Mouse (Mus musculus) gastrocnemius, postnatal 4 days (tissue): ENCODE measurements around the gene Ankrd61. TPM values are rescaled to one million over a fixed set of nuclear protein-coding genes. Genes with fewer than 3 reads are reported as not detected.
A peak's percentile ranks its signal among the peaks of the same experiment; 100 is the strongest.

Experiments
- DNase-seq, 2 experiments: peaks; one replicate each; pipeline ENCODE4 v3.0.0; 2021 to 2022; ENCODE audit warnings: low spot score in 2 of 2, mixed read lengths in 2 of 2
- long read RNA-seq, 2 experiments: library from polyadenylated mRNA; stranded (forward); transcript quantifications; one replicate each; pipeline ENCODE4 v2.0.0; 2021
- total RNA-seq, 2 experiments: library from RNA; stranded (reverse); gene quantifications; 2 replicates each; pipeline ENCODE4 v1.2.3; 2021

Gene Ankrd61
- under 1 TPM; 0.25 to 0.26 TPM for total RNA-seq
- long read RNA-seq, experiment 1, result 0 reads
- long read RNA-seq, experiment 2, result 0 reads

DNA sequence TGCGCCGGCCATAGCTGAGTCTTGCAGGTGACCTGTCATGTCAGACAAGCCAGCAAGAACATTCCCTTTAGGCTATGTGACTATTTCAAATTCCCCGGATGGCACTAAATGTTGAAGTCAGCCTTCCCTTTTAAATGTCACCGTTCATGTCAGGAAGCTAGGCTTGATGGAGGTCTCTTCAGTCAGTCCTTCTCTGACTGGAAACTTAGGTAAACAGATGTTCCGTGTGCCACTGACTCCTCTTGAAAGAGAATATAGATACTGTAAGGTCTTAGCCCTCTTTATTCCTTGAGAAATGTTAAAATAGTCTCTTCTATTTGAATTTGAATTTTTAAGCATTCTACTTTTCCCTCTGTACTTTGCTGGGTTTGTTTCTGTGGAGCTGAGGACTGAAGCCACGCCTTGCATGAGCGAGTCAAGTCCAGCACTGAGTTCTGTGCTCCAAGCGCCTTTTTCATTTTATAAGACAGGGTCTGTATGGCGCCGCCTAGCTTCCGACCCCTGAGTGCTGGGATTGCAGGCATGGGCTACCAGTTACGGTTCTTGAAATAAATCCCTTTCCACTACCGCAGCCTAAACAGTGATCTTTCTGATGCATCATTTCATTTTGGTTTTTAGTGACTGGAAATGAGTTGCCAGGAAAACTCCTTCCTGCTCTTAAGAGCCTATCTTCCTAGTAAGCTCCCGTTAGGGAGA, at the start of gene Ankrd61:
Gene Ankrd61 (minus strand): TSS at position 51 of the 696 bp plus-strand sequence.
- no peak for DNase-seq

DNA sequence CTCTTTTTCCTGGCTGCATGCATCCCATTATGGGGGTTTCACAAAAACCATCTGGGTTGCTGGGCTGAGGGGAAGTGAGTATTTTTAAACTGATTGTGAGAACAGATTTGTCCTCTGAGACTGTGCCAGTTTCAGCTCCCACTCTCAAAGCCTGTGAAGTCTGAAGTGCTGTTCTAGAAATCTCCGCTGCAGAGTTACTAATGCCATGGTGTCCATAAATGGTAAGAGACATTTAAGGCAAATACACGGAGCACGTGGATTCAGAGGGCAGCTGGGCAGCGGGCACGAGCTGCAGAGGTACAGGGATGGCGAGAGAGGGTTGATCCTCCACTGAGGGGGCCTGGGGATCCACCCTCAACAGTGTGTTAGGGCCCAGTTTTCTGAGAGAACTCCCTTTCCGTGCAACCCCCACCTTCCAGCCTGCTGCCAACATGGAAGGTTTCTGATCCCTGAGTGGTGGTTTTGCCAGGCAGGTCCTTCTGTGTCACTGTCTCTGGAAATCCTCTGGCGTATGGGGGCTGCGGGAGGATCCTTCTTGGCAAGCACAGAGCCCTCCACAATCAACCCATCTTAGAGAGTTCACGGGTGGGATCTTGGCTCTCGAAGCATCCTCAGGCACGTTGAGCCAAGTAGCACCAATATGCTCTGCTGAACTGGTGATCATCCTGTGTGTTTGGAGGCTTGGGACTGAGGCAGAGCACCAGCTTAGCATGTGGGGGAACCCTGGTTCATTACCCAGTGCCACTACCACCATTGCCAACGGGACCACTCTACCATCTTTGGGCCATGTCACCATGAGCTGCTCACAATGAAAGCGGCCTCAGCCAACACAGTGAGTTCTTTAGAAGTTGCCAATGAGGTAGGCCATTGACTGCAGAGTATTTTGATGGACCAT, 46.0 kb upstream of the Ankrd61 start:
- DNase-seq, result no peak

DNA sequence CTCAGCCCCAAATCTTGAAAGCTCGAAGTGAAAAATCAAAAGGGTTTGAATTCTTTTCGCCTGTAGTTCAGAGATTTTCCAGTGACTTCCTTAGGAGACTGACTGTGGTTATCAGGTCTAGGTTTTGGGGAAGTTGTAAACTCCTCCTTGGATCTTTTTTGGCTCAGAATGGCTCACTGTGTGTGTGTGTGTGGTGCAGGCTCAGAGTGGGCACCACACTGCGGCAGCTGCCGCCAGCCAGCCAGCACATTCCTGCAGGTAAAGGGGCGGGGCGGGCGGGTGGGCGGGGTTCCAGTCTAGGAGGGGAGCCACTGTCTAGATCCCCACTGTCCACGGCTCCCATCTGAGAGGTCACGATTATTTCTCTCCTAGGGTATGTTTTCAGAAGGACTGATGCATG, 44.1 kb upstream of the Ankrd61 start:
- DNase-seq, result no peak

DNA sequence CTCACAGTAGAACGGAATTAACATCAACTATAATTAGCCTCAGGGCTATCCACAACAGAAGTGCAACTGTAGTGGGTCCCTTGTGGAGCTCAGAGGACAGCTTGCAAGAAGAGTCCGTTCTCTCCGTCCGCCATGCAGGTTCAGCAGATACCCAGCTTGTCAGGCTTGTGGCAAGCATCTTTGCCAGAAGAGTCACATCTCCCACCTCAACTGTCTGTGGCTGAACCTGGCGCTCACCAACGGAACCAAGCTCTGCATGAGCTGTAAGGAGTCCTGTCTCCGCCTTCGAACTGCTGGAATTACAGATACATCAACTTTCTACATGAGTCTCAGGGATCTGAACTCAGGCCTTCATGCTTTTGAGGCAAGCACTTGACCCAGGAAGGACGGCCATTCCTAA, 38.7 kb upstream of the Ankrd61 start:
- DNase-seq, result no peak

DNA sequence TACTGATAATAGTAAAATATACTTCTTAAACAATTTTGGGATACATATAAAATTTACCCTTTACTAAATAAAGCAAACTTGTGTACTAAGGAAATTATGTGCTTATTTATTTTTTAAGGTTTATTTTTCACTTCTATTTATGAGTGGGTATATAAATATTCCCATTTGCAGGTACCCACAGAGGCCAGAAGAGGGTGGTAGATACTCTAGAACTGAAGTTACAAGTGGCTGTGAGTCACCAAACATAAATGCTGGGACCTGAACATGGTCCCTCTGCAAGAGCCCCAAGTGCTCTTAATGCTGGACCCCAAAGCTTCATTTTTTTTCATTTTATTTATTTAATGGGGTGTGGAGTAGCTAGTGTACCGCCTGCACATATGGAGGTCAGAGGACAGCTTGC, 36.4 kb upstream of the Ankrd61 start:
- no peak for DNase-seq

DNA sequence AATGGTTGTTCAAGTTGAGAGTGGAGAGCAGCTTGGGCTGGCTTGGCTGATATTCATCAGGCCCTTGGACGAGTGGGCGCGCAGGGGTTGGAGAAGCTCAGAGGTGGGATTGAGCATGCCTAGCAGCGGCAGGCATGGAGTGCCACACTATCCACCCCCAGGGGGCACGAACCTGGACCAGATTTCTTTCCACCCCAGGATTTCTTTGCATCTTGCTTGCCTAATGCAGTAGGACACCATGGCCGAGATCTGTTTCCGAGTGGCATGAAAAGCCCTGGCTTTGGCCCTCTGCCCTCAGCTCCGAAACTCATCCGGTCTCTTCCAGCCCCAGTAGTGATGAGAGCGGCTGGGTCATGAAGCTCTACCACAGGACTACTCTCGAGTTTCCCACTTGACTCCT, 35.9 kb upstream of the Ankrd61 start:
- DNase-seq, result no peak

DNA sequence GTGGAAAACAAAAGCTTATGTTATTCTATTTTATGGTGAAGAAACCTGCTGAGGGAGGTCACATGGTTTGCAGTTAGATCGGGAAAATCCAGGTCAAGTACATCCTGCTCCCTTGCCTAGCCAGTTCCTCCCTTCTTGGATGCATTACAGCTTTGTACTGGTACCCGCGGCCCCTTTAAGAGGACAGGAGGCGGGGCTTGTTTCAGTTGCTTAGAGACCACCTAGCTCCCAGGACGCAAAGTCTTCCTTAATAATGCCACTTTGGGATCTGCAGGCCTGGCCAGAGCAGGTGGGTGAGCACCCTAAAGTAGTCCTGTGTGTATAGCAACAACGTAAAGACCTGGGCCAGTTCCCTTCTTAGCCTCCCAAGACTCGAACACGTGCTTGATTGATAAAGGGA, 35.3 kb upstream of the Ankrd61 start, which contains the start of gene Rsph10b:
Gene Rsph10b (plus strand): TSS at position 205 of the 400 bp plus-strand sequence.
- DNase-seq, result no peak

DNA sequence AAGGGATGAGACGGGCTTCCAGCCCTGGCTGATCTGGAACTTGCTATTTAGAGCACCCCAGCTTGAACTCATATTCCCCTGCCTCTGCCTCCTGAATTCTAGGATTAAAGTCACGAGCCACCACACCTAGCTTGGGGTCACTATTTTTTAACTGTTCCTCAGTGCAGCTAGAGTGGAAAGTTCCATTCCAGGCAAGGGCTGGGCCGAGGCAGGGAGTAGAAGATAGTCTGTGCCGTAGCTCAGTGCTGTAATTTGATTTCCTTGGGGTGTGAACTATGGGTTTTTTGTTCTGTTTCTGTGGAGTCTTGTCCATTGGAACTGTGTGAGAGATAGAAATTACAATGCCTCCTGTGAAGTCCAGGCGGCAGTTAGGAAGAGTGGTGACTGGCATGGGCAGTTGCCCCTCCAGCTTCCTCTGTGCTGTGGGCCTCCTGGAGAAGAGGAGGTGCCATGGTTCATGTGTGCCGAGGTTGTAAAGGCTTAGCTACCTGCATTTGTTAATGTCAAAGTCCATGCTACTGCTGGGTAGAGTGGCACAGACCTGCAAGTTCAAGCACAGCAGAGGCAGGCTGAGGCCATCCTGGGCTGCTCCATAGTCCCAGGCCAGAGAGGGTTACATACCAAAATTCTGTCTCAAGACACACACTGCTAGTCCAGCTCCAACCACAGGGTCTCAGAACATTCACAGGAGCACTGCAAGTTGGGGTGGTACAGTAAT, 34.5 kb upstream of the Ankrd61 start:
- DNase-seq, result no peak

DNA sequence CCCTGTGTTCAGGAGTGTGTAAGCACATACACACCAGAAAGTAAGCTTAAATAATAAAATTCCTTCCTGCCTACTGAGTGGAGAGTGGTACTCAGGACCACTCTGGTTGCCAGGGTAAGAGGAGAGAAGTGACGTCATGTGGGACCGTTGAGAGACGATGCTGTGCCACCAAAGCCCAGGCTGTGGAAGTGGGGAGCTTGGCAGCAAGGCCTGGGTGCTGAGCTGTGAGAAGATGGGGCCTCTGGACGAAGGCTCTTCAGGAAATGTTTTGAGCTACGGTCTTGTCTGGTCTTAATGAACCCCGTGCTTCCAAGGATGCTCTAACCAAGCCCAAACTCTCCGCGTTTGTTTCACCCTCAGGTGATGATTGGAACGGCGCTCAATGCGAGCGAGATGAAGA, 33.2 kb upstream of the Ankrd61 start:
- DNase-seq, result no peak

DNA sequence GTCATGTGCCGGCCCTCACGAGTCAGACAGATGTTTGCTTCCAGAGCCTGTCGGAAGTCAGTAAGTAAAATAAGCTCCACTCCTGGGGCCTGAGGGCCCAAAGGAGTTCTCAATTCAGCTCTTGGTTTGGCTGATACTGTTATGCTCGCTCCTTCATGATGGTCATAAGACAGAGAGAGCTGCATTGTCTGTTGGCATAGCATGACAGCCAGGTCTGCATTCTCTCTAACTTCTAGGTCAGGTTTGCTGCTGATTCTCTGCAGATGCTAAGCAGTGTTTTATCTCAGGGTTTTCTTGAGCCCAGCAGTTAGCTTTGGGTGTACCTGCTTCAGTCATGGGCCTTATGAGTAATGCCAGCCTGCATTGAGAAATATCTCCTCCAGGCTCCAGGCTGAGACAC, 31.8 kb upstream of the Ankrd61 start:
- DNase-seq, result no peak

DNA sequence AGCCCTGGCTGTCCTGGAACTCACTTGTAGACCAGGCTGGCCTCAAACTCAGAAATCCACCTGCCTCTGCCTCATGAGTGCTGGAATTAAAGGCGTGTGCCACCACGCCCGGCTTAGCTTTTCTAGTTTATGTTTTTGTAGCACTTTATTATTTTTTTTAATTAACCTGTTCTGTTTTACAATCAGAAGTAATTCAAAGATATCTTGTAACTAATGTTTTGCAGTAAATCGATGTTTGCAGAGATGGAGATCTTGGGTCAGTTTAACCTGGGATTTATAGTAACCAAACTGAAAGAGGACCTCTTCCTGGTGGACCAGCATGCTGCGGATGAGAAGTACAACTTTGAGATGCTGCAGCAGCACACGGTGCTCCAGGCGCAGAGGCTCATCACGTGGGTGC, 30.4 kb upstream of the Ankrd61 start, which contains the start of gene Gm42421:
Gene Gm42421 (plus strand): TSS at position 301 of the 400 bp plus-strand sequence.
- DNase-seq, result no peak

DNA sequence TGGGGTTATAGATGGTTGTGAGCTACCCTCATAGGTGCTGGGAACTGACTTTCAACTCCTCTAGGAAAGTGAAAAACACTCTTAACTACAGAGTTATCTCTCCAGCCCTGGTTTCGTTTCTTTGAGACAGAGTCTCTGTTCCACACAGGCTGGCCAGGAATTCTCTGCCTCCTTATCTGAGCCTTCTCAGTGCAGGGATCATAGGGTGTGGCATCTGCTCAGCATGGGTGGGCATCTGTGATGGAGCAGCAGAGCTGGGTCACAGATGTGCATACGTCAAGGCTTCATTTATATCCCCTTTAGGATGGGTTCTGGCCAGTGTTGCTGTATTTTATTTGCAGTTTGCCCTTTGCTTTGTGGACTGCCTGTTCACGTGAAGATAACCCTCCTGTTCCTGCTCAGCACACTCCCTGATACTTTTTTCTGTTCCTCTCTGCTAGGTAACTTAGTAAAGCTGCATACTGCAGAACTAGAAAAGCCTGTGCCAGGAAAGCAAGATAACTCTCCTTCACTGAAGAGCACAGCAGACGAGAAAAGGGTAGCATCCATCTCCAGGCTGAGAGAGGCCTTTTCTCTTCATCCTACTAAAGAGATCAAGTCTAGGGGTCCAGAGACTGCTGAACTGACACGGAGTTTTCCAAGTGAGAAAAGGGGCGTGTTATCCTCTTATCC, 27.4 kb upstream of the Ankrd61 start:
- DNase-seq, result no peak

DNA sequence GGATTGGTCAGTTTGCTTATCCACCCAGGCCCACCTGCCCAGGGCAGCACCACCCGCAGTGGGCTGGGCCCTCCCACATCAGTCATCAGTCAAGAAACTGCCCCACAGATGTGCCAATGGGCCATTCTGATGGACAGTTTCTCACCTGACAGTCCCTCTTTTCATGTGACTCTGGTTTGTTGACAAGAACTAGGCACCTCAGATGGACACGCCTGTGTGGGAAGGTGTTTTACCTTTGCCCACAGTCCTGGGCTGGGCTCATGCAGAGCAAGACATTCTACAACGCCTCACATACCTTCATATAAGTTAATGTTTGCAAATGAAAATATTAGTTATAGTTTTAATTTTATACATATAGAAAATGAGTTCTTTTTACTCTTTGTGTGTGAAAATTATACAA, 20.6 kb upstream of the Ankrd61 start:
- DNase-seq, result no peak

DNA sequence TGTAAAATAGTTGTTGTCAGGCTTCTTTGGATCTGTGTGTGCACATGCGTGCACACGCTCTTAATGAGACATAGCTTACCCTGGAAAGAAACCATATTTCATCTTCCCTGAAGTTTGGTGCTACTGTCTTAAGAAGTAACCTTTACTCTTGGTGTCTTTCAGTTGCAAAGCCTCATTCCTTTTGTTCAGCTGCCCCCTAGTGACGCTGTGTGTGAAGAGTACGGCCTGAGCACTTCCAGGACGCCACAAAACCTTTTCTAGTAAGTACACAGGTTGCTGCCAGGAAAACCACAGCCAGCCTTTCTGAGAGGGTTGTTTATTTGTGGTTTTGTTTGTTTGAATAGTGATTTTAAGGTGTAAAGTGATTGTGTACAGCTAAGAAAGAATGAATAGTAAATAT, 19.9 kb upstream of the Ankrd61 start:
- peak in 1 of 2 experiments; percentile 36 for DNase-seq

DNA sequence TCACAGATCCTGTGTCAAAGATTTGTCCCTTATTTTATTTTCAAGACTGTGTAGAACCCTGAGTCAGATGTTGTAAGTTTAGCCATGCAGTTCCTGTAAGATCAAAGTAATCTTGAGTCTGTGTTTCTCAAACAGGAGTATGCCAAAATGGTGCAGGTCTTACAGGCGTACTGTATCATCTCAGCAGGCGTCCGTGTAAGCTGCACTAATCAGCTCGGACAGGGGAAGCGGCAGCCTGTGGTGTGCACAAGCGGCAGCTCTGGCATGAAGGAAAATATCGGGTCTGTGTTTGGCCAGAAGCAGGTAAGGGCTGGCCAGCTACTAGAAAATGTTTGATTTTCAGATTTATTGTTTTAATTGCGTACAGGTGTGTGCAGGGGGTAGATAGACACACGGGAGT, 18.7 kb upstream of the Ankrd61 start:
- no peak for DNase-seq

DNA sequence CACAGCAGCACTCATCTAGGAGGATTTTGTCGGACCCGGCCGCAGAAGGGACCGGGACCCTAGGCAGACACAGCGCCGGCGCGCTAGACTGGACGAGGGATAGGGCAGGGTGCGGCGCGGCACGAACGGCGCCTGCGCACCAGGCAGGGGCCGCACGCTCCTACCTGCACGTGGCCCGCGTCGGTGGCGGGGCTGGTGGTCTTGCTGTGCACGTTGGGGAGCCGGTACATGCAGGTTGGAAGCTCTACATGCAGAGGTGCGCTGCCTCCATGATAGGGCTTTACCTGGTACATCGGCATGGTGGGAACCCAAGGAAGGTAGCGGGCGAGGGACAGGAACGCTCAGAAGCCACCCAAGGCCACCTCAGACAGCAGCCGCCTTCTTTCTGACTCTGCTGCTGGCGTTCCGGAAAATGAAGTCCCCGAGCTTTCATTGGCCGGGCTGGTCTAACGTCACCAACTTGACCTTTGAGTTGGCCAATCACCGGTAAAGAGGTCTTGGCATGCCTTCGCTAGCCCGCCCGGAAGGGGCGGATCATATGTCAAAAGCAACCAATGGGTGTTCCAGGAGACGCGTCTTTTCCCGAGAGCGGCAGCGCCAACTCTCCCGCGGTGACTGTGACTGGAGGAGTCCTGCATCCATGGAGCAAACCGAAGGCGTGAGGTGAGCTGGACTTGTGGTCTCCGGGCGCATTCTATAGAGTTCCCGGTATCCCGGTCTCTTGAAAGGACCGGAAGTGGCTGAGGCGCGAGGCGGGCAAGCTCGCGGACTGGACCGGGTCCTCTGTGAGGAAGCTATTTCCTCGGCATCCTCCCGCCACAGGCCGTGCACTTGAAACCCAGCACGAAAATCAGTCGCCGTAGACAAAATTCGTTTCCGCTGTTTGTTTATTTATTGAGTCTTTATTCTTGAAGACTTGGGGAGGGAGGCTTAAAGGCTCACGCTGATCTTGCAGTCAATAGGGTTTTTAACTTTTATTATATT, 12.2 kb upstream of the Ankrd61 start, which contains the start of the genes Aimp2 and Pms2:
Gene Aimp2 (minus strand): TSS at position 431 of the 984 bp plus-strand sequence.
Gene Pms2 (plus strand): TSS at position 548 of the 984 bp plus-strand sequence.
- peak; percentile 83 to 93 for DNase-seq

DNA sequence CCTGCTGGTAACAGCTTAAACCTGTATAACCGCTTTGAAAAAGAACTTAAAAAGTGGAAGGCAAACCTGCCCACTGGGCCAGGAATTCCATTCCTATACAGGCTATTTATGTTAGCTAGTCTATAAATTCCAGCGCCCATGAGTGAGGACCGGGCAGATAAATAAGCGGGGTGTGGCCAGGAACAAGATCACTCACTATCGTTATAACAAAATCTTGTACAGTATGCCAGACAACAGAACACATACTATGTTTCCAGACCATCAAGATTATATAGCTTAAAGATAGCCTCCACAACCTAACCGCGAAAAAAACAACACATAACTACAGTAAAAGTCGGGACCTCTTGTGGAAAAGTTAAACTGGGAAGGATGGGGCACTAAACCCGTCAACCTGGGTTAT, 11.4 kb upstream of the Ankrd61 start:
- DNase-seq, result no peak

DNA sequence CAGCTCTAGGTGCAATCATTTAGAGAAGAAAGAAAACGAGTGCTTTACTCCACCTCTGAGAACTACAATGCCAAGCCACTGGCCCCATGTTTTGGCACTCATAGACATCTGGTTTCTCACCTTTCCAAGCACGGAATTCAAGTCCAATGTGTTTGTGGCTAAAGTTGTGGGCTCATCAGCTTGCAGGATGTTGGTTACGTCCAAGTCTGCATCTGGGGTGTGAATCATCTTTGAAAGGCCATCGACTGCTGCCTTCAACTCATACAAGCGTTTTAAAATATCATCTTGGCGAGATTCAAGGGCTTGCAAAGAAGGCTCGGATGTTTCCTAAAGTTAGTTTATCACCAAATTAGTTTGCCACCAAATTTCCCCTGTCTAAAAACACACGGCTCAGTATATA, 8.9 kb upstream of the Ankrd61 start:
- DNase-seq, result no peak

DNA sequence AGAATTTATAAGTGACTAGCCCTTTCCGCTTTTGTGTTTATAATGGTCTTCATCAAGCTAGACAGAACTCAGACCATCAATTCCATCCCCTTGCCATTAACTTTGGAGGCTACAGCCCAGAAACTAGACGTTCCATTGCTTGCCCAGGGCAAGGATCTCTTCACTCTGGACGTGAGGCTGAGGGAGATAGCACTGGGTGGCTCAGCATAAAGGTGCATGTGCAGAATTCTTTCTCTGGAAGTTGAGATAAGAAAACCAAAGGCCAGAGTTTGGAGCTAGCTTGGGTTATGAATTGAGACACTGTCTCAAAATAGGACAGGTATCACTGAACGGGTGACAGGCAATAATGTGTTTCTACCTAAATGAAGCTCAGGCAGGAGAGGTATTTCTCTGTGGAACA, 6.3 kb upstream of the Ankrd61 start:
- no peak for DNase-seq

DNA sequence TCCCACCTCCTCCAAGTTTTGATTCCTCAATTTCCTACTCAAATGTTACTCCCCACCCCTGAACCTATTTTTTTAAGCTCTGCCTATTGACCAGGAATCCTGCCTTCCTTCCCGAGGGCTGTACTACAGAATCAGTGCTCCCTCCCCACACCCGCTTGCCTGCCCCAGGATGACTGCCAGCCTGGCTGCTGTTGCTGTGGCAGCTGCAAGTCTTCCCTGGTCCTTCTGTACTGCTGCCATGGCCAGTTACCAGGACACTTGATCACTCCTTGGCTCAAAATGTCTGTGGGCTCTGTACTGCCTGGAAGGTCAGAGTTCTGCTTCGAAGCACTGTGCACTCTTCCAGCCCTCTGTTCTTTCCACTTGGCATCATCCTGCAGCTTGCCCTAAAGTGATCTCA, 4.6 kb upstream of the Ankrd61 start:
- peak in 1 of 2 experiments; percentile 70 for DNase-seq
